Mouse (Mus musculus): ENCODE measurements at regions not wholly inside any gene's neighbourhood (a gene's known extent, or its start where the extent isn't known, plus 50 kb on each side); places are given as distances from the start of the nearest gene placed in this dataset.

GRCm38 (mm10) chr13:59188431-59188830 lies 382.1 kb downstream of the Ntrk2 start:
- no peak for TF ChIP-seq POLR2A (IDR thresholded peaks at IDR 0.05; ENCODE audit: low read depth, low read length)
- no peak for TF ChIP-seq CTCF (IDR thresholded peaks at IDR 0.05; ENCODE audit: extremely low read depth, insufficient read depth, insufficient read length, insufficient replicate concordance)

Measured in spleen, adult 2 months (tissue).